Mouse (Mus musculus): ENCODE data around the gene Adamtsl1.

- TF ChIP-seq CTCF (IDR thresholded peaks at IDR 0.05; ENCODE audit: borderline replicate concordance, extremely low read depth, insufficient read depth, insufficient read length), result no peak
- TF ChIP-seq POLR2A (IDR thresholded peaks at IDR 0.05; ENCODE audit: borderline replicate concordance, extremely low read depth, insufficient read depth, insufficient read length, poor library complexity, severe bottlenecking), result no peak
Measured at GRCm38 (mm10) chr4:85483586-85483985, 30.4 kb upstream of the Adamtsl1 start.

Data from brain, embryonic 14.5 days (tissue).